Mouse (Mus musculus) frontal cortex, postnatal 36 days (tissue): ENCODE data around the gene Slit2.
A peak's percentile ranks its signal among the peaks of the same experiment; 100 is the strongest.

Experiments
- DNase-seq, 2 experiments: peaks; one replicate each; pipeline ENCODE4 v3.0.0; 2022; ENCODE audit warnings: low spot score in 2 of 2

The Slit2 gene

DNA sequence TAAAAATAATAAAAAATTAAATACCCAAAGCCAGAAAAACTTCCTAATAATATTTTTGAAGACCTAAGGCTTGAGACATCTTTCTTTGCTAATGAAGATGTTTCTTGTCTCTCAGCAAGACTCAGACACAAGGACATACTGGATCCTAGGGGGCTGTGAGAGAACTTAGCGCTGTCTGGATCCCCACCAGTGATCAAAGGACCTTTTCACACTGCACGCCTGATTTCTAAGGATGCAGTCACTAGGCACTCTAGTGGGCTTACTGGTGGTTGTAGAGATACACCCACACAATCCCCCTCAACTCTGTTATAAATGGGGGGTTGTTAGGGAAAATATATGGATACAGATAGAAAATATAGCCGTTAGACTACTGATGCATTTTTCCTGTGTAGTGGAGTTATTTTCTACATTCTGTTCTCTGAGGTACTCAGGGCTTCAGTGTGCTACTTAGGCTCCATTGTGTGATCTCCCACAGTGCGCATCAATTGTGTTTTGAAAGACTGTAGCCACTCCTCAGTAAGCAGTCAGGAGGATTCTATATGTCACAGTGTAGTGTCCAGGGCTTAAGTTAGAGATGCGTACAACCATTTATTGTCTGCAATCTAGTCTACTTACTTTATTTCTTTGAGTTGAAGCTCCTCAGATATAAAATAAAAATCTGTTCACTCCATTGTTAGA, 67.8 kb downstream of the Slit2 start:
- DNase-seq: no peak

DNA sequence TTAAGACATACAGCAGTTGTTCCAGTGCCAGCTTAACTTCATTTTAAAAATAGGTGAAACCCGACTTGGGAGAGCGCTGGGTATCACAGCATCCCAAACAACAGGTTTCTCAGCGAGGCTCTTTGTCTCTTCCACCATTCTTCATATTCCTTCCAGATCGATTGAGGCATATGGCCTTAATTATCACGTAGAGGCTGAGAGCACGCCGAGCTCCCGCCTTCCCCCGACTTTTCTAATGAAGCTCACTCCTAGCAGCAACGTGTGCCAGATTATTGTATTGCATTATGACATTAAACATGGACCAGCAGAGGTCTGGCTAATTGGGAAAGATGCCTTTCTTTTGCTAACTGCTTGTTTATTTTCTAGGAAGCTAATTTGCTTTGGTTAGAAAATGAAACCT, 75.7 kb downstream of the Slit2 start:
- DNase-seq: no peak

DNA sequence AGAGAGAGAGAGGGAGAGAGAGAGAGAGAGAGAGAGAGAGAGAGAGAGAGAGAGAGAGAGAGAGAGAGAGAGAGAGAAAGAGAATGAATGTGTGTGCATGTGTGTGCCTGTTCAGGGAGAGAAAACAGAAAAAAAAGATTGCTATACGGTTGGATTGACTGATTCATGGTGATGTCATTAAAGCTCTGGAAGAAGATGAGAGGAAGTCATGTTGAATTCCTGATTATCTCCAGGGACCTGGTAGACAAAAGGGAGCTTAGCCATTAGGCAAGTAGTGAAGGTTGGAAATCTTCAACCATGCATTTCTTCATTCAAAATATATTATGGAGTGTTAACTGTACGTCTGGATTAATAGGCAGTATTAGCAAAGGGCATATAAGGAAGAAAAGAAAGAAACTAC, 77.8 kb downstream of the Slit2 start:
- no peak for DNase-seq

DNA sequence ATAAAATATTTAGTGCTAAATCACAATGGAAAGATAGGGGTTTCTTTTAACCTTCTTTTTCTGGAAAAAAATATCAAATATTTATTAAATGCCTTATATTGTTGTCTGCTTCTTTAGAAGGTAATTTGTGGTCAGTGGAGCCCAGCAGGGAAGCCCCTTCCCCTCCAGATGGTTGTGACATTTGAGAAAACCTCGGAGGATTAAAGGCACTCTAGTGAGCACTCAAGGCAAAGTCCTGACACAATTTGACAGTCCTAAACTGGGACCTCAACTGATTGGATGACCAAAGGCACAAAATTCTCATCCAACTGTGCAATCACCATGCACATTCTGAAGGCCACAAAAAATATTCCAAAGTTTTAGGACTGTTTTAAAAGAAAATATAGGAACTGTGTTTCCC, 95.8 kb downstream of the Slit2 start:
- no peak for DNase-seq

DNA sequence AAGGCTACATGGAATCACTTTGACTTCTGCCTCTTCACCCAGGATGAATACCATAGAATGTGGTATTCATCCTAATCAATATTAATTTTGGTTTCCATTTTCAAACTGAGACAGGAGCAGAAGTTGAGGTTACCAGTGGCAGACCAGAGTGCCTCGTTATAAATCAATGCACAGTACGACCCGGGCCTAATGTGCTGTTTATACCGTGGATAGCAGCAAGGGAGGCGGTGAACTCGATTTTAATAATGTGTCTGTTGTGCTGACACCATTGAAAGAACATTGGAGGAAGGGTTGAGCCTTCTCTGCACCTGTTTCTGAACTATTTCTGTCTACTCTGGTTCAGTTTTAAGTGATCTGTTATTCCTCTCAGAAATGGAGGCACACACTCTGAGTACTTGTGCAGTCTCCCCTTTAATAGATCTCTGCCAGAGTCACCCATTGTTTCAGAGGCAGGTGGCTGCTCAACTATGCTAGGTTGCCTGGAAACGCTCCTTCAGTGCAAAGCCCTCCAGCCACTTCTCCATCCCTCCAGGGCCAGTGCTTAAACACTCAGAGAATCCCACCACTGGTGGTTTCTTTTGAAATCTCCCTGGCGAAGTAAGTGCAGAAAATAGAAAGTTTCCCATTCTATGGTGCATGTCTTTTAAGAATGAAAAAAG, 98.4 kb downstream of the Slit2 start:
- DNase-seq: no peak

DNA sequence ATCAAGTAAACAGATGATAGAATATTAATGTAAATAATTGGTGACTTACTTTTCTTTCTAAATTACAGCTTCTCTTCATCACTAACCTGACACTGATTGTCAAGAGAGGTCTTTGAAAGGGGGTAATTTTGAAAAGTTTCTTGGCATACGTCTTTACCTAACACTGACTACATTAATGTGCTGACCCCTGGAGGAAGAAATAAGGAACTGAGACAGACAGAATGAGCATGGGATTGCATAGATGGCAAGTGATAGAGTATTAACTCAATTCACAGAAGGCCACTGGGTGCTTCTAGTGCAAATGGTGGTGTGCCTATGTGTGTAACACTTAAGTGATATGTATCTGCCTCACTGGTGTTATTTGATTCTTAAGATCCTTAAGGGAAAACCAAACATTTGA, 130.5 kb downstream of the Slit2 start:
- DNase-seq: no peak

DNA sequence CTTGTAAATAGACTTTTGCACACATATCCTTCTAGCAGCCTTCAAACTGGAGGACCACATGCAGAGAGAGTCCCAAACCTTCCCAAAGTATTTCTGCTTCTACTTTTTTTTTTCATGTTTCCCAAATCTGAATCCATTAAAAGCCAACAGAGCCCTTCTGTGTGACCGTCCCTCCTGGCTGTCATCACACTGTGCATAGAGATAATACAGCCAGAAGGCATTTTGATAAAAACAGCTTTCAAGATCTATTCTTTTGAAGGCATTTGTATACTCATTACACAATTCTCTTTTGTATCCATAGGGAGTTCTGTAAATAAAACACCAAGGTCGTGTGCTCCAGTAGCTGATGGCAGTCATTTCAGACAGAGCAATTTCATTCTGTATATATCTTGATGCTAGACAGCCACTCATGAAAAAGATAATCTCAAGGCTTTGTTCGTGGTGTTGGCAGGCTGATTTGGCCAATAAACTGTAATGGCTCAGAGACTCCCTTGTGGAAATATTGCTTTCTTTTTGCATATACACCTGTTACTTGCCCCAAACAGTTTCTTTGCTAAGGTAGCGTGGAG, 132.1 kb downstream of the Slit2 start:
- no peak for DNase-seq

DNA sequence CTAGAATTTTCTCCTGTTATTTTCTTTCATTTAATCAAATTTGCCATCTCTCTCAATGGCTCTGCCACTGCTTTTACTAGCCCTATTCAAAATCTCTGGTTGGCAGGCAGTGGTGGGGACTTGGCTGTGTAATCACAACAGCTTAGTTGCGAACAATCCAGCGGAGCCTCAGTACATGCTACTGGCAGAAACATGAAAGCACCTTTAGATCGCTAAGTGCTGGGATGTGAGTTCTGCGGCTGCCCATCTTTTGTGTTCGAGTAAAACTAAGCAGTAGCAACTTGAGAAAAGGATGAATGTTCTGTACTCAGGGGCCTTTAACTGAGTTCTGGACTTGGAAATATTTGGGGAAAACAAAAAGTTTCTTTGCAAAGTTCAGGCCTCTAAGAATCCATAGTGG, 139.7 kb downstream of the Slit2 start:
- DNase-seq: no peak

DNA sequence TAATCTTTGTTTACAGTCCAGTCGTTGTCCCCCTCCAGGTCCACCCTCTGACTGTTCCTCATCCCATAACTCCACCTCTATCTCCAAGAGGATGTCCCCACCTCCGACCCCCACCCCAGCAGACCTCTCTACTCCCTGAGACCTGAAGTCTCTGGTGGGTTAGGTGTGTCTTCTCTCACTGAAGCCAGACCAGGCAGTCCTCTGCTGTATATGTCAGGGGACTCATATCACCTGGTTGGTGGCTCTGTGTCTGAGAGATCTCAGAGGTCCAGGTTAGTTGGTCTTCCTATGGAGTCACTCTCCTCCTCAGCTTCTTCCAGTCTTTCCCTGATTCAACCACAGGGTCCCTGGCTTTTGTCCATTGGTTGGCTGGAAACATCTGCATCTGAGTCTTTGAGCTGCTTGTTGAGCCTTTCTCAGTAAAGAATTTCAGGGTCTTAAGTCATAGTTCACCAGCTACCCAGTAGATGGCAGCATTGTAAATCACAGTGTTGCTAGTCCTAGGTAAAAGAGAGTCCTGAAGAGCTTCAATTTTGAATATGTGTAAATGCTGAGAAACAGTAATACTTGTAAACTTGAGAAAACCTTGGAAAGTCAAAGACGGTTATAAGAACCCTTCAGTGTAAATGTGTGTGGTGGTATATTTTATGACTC, 143.0 kb downstream of the Slit2 start:
- peak in 1 of 2 experiments; percentile 40 for DNase-seq

DNA sequence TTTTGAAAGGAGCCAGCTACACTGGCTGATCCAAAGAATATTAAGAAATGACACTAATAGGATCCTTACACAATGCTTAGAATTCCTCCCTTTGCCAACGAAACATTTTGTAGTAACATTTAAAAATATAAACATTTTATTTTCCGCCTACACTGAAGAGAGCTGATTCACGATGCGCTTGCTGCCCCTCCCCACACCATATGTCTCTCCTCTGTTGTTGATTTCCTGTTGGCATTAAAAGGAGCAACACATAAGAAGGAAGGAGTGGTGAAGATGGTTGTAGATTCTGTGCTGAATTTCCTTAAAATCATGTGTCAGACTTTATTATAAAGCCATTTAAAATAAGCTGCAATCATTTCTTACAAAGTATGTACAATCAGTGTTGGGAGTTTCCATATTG, 147.0 kb downstream of the Slit2 start:
- peak; percentile 23 to 46 for DNase-seq

DNA sequence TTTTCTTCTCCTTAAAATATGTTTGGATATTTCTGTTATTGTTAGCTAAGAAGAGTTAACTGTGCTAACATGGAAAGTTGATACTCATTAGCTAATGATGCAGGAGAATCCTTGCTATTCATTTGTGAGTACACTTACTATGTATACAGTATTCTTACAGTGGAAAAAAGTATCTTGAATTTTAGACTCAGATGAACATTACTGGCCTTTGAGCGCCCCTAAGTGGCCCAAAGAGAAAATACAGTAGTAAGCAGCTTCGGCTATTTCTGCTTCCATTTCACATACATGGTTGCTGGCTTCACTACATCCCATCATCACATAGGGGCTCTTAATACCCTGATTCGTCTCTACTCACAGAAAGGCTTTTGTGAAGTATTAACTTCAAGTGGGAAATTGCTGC, 153.6 kb downstream of the Slit2 start:
- peak in 1 of 2 experiments; percentile 62 for DNase-seq

DNA sequence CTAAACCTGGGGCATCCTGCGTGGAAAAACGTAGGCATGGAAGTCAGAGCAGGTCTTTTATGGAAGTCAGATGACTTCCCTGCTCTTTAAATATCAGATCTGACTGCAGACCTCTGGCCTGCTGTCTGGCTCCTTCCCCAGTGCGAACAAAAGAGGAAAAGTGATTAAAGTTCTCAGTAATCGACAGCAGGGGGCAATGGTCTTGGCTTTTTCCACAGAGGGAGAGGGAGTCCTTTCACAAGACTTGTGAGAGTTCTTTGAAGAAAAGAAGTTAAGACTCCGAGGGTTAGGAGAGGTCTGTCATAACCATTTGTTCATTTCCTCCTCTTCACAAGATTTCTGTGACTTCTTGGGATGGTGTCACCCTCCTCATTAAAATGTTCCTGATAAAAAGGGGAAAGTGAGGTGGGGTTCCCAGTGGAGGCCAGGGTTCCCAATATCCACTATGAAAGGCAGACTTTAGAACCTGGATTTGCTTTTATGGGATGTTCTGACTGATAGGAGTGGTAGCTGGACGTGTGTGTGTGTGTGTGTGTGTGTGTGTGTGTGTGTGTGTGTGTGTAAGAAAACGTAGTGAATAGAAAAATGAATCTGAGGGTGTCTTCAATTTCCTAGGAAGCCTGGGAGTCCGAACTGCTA, 156.0 kb downstream of the Slit2 start:
- no peak for DNase-seq

DNA sequence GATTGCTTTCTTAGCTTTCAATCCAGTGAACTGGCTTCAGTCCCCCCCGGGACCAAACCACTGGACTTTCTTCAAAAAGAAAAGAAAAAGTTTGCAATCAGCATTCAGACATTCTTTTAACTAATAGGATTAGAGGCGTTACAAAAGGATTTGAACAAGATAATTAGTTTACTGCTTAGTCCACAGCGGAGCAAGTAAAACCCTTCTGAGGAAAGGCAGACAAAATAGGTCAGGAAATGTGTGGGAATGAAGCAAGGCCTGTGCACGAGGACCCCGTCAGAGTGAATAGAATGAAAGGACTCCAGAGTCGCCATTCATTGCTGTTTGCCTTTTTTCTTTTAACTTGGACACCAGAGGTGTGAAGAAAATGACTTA, 156.5 kb downstream of the Slit2 start:
- no peak for DNase-seq

DNA sequence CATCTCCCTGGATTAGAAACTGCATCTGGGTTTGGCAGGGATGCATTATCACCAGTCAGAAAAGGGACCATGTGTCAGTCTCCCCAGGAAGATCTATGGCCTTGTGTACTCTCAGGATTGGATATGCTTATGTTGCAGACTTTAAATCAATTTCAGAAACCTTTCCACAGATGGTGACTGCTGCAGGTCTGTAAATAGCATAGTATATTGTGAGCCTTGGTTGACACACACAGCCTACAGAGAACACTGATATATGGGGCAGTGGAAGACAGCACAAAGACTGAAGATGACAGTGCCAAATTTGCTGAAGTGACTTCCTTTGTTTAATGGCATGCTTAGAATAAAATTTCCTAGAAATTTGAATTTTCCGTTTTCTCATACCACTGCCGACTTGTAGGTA, 163.1 kb downstream of the Slit2 start:
- no peak for DNase-seq

DNA sequence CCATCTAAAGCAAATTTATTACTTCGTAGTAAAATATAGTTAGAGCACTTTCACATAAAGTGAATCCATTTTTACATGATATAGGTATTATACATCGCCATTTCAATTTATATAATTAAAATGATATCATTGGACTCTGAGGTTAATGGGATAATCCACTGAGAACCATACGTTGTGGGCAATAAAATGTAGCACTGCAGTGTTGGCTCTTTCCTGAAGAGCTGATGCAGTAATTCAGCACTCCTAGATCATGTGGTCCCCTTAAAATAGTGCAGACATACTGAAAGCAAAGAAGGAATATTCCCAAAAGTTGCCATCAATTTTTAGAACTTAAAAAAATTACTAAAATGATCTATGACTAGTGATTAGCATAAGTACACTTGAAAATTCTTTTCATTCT, 177.9 kb downstream of the Slit2 start:
- no peak for DNase-seq

DNA sequence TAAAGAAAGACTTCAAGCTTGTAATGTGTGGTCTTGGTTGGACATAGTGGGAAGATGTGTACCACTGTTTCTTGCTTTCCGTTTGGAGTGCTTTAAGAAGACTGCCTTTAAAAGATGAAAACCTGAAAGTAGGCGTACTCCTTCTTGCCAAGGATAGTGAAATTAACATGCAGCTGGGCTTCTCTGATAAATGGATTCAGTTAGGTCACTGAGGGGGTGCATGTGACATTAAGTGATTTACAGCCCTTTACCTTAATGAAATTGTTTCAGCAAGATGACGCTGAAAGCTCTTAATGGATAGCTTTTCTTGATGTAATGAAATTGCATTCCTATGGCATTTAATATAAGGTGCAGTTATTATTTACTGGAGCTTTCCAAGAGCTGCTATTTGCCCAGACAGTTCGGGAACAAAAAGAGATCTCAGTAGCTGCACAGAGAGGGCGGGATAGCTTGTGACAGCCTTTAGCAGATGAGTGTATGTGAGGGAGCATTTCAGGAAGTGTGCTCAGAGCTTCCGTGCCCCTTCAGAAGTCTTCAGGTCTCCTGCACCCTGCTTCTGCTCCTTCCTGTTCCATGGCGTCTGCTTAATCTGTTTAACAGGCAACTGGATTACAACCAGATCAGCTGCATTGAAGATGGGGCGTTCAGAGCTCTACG, 198.8 kb downstream of the Slit2 start:
- DNase-seq: no peak

DNA sequence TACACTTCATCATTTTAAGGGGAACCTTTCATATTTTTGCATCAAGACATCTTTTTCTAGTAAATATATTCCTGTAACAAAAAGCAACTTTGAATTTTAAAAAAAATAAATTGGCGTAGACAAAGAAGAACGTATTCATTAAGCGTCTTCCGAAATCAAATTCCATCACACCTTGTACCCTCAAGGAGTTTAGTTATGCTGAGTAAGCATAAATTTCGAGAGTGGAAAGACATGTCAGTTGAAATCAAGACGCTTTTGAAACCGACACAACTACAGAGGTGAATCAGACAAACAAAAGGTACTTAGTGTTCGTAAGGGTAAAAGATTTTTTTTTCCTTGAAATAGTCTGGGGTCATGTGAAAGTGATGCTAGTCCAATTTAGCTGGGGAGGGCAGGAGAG, 201.4 kb downstream of the Slit2 start:
- no peak for DNase-seq

DNA sequence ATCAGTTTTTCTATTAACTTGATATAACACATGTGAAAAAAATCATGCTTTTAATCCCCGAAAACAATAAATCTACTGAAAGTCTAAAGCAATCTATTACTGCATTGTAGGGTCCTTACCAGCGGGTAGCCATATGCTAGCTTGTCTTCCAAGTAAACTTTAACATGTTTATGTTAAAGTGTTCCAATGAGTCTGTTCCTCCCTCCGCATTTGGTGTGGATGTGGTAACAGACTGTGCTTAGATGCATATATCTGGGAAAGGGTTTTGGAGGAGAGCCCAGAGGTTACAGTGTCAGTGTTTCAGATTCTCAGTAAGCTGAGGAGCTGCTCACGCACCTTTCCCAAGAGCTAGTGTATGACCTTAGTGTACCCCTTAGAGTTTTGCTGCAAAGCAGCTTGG, 204.9 kb downstream of the Slit2 start:
- no peak for DNase-seq

DNA sequence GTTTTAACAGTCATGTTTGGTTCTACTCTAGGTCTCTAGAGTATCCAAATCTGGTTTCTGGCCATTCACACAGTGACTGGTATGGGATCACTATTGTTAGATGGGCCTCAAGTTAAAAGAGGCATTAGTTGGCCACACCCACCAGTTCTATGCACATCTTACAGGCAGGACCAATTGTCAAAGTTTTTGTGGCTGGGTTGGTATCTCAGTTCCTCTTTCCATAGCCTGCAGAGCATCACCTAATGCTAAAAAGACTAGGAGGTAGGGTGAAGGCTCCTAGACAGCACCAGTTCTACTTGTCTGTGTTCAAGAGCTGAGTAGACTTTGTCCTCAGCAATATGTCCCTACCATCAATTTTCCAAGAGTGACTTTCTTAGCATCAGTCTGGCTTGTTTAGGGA, 216.4 kb downstream of the Slit2 start:
- no peak for DNase-seq

DNA sequence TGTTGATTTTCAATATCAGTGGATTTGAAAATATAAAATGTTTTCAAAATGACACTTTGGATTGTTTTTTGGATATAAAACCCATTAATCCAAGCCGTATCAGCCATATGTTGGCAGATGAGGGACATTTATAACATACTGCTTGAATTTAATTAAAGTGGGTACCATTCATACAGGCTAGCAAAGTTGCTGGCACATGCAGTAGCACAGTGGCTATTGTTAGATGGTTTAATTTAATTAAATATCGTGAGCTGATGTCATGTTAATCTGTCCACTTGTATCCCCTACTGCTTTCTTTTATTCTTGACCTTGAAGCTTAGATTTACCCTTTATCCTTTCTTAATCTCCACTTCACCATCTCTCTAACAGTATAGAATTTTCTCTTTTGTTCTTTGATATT, 232.3 kb downstream of the Slit2 start:
- no peak for DNase-seq

DNA sequence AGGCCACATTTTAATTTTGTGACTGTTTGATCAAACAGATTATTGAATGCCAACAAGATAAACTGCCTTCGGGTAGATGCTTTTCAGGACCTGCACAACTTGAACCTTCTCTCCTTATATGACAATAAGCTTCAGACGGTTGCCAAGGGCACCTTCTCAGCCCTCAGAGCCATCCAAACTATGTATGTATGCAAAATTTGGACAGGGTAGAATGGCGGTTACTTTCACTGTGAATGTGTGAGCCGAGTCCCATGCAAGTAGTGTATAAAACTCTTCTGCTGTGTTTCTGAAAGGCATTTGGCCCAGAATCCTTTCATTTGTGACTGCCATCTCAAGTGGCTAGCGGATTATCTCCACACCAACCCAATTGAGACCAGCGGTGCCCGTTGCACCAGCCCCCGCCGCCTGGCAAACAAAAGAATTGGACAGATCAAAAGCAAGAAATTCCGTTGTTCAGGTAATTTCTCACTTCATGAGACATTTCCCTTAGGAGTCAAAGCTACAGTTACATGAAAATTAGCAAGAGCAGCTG, 236.8 kb downstream of the Slit2 start:
- DNase-seq: no peak

DNA sequence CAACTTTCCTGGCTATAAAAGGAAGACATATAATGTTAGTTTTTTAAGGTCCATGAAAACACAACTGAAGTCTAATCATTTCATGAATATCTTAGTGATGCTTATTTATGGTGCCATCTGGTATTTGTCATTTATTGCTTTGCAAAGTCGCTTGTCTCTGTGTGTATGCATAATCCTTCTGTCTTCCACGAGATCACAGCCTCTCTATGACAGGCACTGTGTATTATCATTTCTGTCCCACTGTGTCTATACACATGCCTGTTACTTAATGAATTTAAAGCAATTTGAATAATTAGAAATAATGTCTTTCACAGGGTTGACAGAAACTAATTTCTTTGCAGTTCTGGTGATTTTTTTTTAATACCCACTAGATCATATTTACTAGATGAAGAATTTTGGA, 242.6 kb downstream of the Slit2 start:
- no peak for DNase-seq
